Mouse (Mus musculus) liver, embryonic 16.5 days (tissue): ENCODE measurements around the gene Kif27. TPM values are rescaled to one million over a fixed set of nuclear protein-coding genes. Genes with fewer than 3 reads are reported as not detected.

Experiments
- ATAC-seq: fragments of 200-750 bp; cut with Nextera tagmentation; 2 replicates; pipeline ENCODE4 v1.8.0; 2017; ENCODE audit warnings: low read depth, mild to moderate bottlenecking, moderate number of reproducible peaks, moderate library complexity
- H3K27ac ChIP-seq: fragments of 300-500 bp; sonication (generic); 2 replicates; pipeline ENCODE4 v1.5.1; 2014; ENCODE audit warnings: mild to moderate bottlenecking, low read length
- H3K27me3 ChIP-seq: fragments of 300-500 bp; sonication (generic); 2 replicates; pipeline ENCODE4 v1.6.1; 2014; ENCODE audit warnings: low read depth, low read length, mixed read lengths; ENCODE audit not compliant: control insufficient read depth, insufficient read depth
- H3K36me3 ChIP-seq: fragments of 300-500 bp; sonication (generic); 2 replicates; pipeline ENCODE4 v1.6.1; 2014; ENCODE audit warnings: mild to moderate bottlenecking; ENCODE audit not compliant: control insufficient read depth, insufficient read depth
- H3K4me1 ChIP-seq: fragments of 300-500 bp; sonication (generic); 2 replicates; pipeline ENCODE4 v1.6.1; 2014; ENCODE audit warnings: low read depth, low read length, mixed read lengths; ENCODE audit not compliant: control insufficient read depth
- H3K4me2 ChIP-seq: fragments of 300-500 bp; sonication (generic); 2 replicates; pipeline ENCODE4 v1.6.1; 2014; ENCODE audit warnings: low read depth, low read length, mixed read lengths
- H3K4me3 ChIP-seq: fragments of 300-500 bp; sonication (generic); 2 replicates; pipeline ENCODE4 v1.5.1; 2014; ENCODE audit warnings: low read depth, mild to moderate bottlenecking, low read length
- H3K9ac ChIP-seq: fragments of 300-500 bp; sonication (generic); 2 replicates; pipeline ENCODE4 v1.6.1; 2014; ENCODE audit warnings: low read depth, low read length
- H3K9me3 ChIP-seq: fragments of 300-500 bp; sonication (generic); replicated peaks from 2 replicates; pipeline ENCODE4 v1.6.1; 2016; ENCODE audit warnings: low read length; ENCODE audit not compliant: control insufficient read depth
- WGBS: fragments of 180-500 bp; shearing (Covaris S2); extraction: QIAGEN DNeasy Blood & Tissue Kit; methylation state at CpG from one replicate; pipeline ENCODE4 v1.1.7; 2014; ENCODE audit not compliant: insufficient replicate concordance; 5-methylcytosine and 5-hydroxymethylcytosine counted together
- microRNA counts: library from miRNA; unstranded; fragments of <30 nt; microRNA quantifications from one replicate; lab custom pipeline; 2016
- microRNA-seq: library from miRNA; unstranded; fragments of <30 nt; microRNA quantifications from one replicate; pipeline ENCODE4, GENCODE M21; 2016
- polyA plus RNA-seq: library from polyadenylated mRNA; unstranded; fragments of >200 nt; fragmentation: Nextera tagmentation; extraction: Ambion mirVana; gene quantifications from 2 replicates; pipeline ENCODE4 v1.2.1, GENCODE M21; 2015

The Kif27 gene
- polyA plus RNA-seq, 1 experiment from 2014 or later, result 0.02 TPM

DNA sequence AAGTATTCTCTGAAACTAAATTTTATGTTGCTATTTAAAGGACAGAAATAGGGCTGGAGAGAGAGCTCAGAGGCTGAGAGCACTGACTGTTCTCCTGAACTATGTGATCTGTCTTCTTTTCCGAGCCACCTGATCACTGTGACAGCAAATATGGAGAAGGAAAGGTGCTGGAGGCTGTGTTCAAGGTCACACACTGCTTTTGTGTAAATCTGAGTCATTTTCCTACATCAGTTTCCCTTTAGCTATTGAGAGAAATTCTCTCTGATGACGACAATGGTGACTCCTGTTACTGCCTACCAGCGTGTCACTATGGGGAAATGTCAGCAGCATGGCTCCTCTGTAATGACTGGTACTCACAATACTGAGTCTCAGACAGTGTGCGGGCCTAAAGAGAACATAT, 97.2 kb downstream of the Kif27 start:
- WGBS, result 65% methylated on average over 4 of the region's 4 CpGs
- no peak for ATAC-seq
- Histone ChIP-seq H3K27me3 (no peaks in the 10 kb centered on the region), H3K36me3 (no peaks in the 10 kb centered on the region), H3K9ac (no peak overlapping the region), H3K27ac (no peak overlapping the region), H3K9me3 (no peaks in the 10 kb centered on the region), H3K4me2 (no peak overlapping the region), H3K4me1 (no peaks in the 10 kb centered on the region), H3K4me3 (no peak overlapping the region)

DNA sequence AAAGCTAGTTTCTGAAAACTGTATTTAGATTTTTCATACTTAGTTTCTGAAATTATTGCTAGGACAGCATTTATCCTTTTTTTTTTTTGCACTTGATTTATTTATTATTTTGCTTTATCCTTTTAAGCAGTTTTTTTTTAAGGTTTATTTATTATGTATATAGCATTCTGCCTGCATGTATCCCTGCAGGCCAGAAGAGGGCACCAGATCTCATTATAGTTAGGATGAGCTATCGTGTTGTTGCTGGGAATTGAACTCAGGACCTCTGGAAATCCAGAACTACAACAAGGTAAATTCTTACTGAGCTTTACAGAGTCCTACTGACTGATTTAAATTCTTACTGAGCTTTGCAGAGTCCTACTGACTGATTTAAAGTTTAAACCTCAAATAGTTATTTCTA, 105.7 kb downstream of the Kif27 start:
- no peak overlapping the region for H3K4me2 ChIP-seq
- H3K27me3 ChIP-seq, result no peaks in the 10 kb centered on the region
- no peaks in the 10 kb centered on the region for H3K9me3 ChIP-seq
- no peaks in the 10 kb centered on the region for H3K4me1 ChIP-seq
- no peak overlapping the region for H3K27ac ChIP-seq
- WGBS, result 75% methylated on average over 1 of the region's 1 CpGs
- H3K4me3 ChIP-seq, result no peak overlapping the region
- H3K9ac ChIP-seq, result no peak overlapping the region
- no peak for ATAC-seq
- H3K36me3 ChIP-seq, result no peaks in the 10 kb centered on the region

DNA sequence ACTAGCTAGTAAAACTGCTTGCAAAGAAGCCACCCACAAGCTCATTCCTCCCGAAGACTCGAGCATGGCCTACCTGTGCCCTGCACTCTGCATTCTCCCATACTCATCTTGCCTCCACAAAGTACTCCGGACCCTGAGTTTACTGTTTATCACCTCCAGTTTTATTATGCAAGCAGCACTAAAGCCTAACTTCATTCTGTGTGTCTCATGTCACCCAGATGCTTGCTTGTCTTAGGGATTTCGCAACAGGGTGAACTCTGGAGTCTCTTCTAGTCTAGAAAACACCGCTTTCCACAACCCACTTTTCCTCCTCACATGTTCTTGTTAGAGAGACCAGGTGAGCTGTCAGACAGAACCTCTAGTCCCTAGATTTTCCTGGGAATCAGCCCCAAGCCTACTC, 110.0 kb downstream of the Kif27 start:
- 62% methylated on average over 5 of the region's 5 CpGs for WGBS
- Histone ChIP-seq H3K9ac (no peak overlapping the region), H3K4me2 (no peak overlapping the region), H3K27me3 (no peaks in the 10 kb centered on the region), H3K4me1 (no peaks in the 10 kb centered on the region; the same call in 1 of the 2 replicates), H3K9me3 (no peaks in the 10 kb centered on the region), H3K4me3 (no peak overlapping the region), H3K36me3 (no peaks in the 10 kb centered on the region), H3K27ac (no peak overlapping the region)
- no peak for ATAC-seq

MicroRNA genes within 50 kb of the gene (microRNA counts, 519-probe panel; counts per million panel counts)
- microRNA mmu-miR-7a (lab: Ali Mortazavi, UCI), result 2,612 counts per million, percentile 71 among the panel's probes with 10 or more counts

Small RNA genes within 50 kb of the gene (microRNA-seq; reads per million reads assigned to microRNA genes)
- not detected for gene Mir6369
- 199 reads per million, percentile 61 among the genes with 10 or more reads in this experiment for gene Mir7-1

Other genes with a start within 250 kb of the Kif27 start
- gene Klhl3, start 245.5 kb downstream of the Kif27 start, polyA plus RNA-seq, result 1.2 and 1.6 TPM in 2 replicates
- gene Hnrnpa0, start 230.6 kb downstream of the Kif27 start, polyA plus RNA-seq, result 5.2 and 5.4 TPM in 2 replicates
- 18.3 and 18.9 TPM in 2 replicates for gene Idnk, start 201.5 kb downstream of the Kif27 start, polyA plus RNA-seq
- gene Ubqln1, start 143.5 kb downstream of the Kif27 start, polyA plus RNA-seq, result 36.2 and 38.0 TPM in 2 replicates
- gene Gkap1, start 83.4 kb downstream of the Kif27 start, polyA plus RNA-seq, result 4.8 and 5.1 TPM in 2 replicates
- 15.0 and 15.6 TPM in 2 replicates for gene 2210016F16Rik, start 26.1 kb upstream of the Kif27 start, polyA plus RNA-seq
- 11.9 and 13.1 TPM in 2 replicates for gene Rmi1, start 43.1 kb upstream of the Kif27 start, polyA plus RNA-seq
- 554 and 582 TPM in 2 replicates for gene Hnrnpk, start 44.2 kb upstream of the Kif27 start, polyA plus RNA-seq